Mouse (Mus musculus): Measurements from ENCODE around the gene Atp2b4. TPM values are rescaled to one million over a fixed set of nuclear protein-coding genes. Genes with fewer than 3 reads are reported as not detected.

The Atp2b4 gene
- polyA plus RNA-seq, 1 experiment from 2014 or later: 10.3 TPM

DNA sequence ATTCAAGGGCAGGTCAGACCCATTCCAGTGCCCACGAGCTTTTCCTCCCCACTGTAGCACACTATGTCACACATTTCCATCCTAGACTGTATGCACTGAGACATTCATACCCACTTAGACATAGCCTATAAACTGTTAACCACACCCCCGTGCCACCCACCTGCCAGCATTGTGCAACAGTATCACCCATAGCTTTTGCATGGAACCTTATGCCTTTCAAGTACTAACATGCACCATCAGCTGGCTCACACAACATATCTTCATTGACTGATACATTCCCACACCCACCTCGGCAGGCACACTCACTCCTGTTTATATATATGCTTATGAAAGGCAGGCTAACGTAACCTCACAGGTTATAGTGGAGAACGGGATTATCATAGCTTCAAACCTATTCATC is 902 bp upstream of the Atp2b4 start:
- Histone ChIP-seq H3K4me2 (ENCODE audit: low read depth, low read length) (no peak overlapping the region), H3K27ac (ENCODE audit: low read length) (peak overlapping the region; percentile 78; the same call in 1 of the 2 replicates), H3K4me1 (ENCODE audit: control insufficient read depth, insufficient read depth, low read length) (peaks cover 27% of the 10 kb centered on the region)

DNA sequence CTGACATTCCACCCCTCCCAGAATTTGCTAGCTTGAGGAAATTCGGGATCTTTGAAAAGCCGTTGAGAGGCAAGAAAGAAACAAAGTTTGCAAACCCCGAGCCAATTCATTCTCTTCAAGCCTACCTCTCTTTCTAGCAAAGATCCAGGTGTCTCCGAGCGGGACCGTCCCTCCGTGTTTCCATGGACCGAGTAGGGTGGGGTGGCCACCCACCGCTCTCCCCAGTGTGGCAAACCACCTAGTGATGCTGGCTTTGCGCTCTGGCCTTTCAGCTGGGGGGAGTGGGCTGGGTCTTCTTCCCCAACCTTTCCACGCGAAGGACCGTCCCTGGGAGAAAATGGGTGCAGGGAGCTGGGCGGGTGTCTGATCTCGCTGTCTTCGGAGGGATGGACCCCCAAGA is 329 bp downstream of the Atp2b4 start:
- peaks cover 27% of the 10 kb centered on the region for H3K4me1 ChIP-seq (ENCODE audit: control insufficient read depth, insufficient read depth, low read length)
- peak; percentile 31 for ATAC-seq (replicated peaks; ENCODE audit: extremely low read depth, insufficient read depth, low FRiP score)

More for the DNA sequence above, 902 bp upstream of the Atp2b4 start:
- H3K27me3 ChIP-seq (ENCODE audit: control insufficient read depth, insufficient read depth, low read length): no peaks in the 10 kb centered on the region
- no peak for ATAC-seq (replicated peaks; ENCODE audit: extremely low read depth, insufficient read depth, low FRiP score)
- no peaks in the 10 kb centered on the region for H3K36me3 ChIP-seq (ENCODE audit: control insufficient read depth, insufficient read depth)
- no peak overlapping the region for H3K4me3 ChIP-seq (ENCODE audit: low read length)
- no peaks in the 10 kb centered on the region for H3K9me3 ChIP-seq (replicated peaks; ENCODE audit: control insufficient read depth, low read length)
- 66% methylated on average over 5 of the region's 5 CpGs for WGBS
- no peak overlapping the region; the same call in 1 of the 2 replicates for H3K9ac ChIP-seq (ENCODE audit: low read length)

DNA sequence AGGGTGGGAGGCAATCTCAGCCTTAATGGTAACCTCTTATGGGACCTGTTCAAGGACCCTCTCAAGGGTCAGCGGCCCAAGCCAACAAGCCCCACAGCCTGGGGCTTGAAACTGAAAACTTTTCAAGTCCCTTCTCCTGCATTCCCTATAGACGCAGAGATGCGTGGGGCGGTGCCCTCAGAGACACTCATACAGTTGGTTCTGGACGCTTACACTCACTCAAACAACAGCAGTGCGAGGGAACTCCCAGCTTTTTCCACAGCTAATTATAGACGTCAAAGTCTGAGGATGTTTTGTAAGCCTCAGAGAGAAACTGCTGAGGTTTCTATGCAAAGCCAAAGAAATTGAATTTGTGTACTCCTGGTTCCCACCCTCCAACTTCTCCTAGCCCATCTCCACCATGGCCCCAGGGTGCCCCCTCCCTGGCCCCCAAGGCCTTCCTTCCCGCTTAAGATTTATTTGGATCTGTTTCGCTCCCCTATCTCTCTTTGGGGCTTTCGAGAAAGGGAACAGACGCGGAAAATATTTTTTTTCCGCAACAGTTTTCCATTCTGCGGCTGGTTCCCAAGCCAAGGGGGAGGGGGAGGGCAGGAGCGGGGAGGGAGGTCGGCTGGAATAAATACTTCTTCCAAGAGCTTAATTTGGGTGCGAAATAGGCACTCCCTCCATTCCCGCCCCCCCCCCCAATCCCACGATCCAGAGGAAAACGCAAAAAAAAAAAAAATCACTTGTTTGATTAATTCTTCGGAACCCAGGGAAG is 975 bp downstream of the Atp2b4 start:
- Histone ChIP-seq H3K4me2 (ENCODE audit: low read depth, low read length) (peak overlapping the region; percentile 94), H3K4me3 (ENCODE audit: low read length) (peak overlapping the region; percentile 80), H3K4me1 (ENCODE audit: control insufficient read depth, insufficient read depth, low read length) (peaks cover 27% of the 10 kb centered on the region), H3K9ac (ENCODE audit: low read length) (peak overlapping the region; percentile 80), H3K27ac (ENCODE audit: low read length) (peak overlapping the region; percentile 78), H3K36me3 (ENCODE audit: control insufficient read depth, insufficient read depth) (no peaks in the 10 kb centered on the region), H3K9me3 (replicated peaks; ENCODE audit: control insufficient read depth, low read length) (no peaks in the 10 kb centered on the region), H3K27me3 (ENCODE audit: control insufficient read depth, insufficient read depth, low read length) (no peaks in the 10 kb centered on the region)
- WGBS: 1% methylated on average over 21 of the region's 21 CpGs
- no peak for ATAC-seq (replicated peaks; ENCODE audit: extremely low read depth, insufficient read depth, low FRiP score)

More for the DNA sequence above, 329 bp downstream of the Atp2b4 start:
- peak overlapping the region; percentile 78 for H3K27ac ChIP-seq (ENCODE audit: low read length)
- no peaks in the 10 kb centered on the region for H3K36me3 ChIP-seq (ENCODE audit: control insufficient read depth, insufficient read depth)
- under 1% methylated on average over 16 of the region's 16 CpGs for WGBS
- peak overlapping the region; percentile 80 for H3K4me3 ChIP-seq (ENCODE audit: low read length)
- H3K9ac ChIP-seq (ENCODE audit: low read length): peak overlapping the region; percentile 80
- H3K9me3 ChIP-seq (replicated peaks; ENCODE audit: control insufficient read depth, low read length): no peaks in the 10 kb centered on the region
- H3K4me2 ChIP-seq (ENCODE audit: low read depth, low read length): peak overlapping the region; percentile 94
- no peaks in the 10 kb centered on the region for H3K27me3 ChIP-seq (ENCODE audit: control insufficient read depth, insufficient read depth, low read length)

DNA sequence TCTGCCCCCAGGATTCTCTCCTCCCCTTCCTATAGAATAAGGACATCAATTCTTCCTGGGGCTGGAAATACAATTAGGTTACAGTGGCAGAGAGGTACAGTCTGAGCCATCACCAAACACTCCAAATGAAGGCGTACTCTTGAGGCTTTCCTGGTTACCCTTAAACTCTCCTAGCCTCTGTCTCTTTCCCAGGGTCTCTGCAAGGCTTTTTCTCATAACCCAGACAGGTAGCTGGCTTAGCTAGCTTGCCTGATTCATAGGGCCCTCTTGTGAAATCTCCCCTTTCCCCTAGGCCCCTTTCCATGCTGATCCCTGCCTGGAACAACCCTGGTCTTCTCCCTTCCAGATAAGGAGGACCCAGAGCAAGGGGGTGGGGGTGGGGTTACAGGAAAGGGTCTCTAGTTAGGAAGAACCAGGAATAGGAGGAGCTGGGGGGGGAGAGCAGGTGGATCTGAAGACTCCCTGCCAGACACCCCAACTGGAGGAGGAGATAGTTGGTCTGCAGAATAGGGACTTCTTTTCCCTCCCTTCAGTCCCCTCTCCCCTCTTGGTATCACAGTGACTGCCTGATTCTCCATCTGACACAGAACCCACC is 1.9 kb downstream of the Atp2b4 start:
- WGBS: 68% methylated on average over 1 of the region's 1 CpGs
- H3K4me1 ChIP-seq (ENCODE audit: control insufficient read depth, insufficient read depth, low read length): peaks cover 27% of the 10 kb centered on the region
- no peaks in the 10 kb centered on the region for H3K9me3 ChIP-seq (replicated peaks; ENCODE audit: control insufficient read depth, low read length)
- H3K27ac ChIP-seq (ENCODE audit: low read length): no peak overlapping the region; the same call in 1 of the 2 replicates
- H3K36me3 ChIP-seq (ENCODE audit: control insufficient read depth, insufficient read depth): no peaks in the 10 kb centered on the region
- H3K4me2 ChIP-seq (ENCODE audit: low read depth, low read length): peak overlapping the region; percentile 94
- H3K27me3 ChIP-seq (ENCODE audit: control insufficient read depth, insufficient read depth, low read length): no peaks in the 10 kb centered on the region
- no peak for ATAC-seq (replicated peaks; ENCODE audit: extremely low read depth, insufficient read depth, low FRiP score)
- H3K4me3 ChIP-seq (ENCODE audit: low read length): peak overlapping the region; percentile 80
- H3K9ac ChIP-seq (ENCODE audit: low read length): peak overlapping the region; percentile 80

DNA sequence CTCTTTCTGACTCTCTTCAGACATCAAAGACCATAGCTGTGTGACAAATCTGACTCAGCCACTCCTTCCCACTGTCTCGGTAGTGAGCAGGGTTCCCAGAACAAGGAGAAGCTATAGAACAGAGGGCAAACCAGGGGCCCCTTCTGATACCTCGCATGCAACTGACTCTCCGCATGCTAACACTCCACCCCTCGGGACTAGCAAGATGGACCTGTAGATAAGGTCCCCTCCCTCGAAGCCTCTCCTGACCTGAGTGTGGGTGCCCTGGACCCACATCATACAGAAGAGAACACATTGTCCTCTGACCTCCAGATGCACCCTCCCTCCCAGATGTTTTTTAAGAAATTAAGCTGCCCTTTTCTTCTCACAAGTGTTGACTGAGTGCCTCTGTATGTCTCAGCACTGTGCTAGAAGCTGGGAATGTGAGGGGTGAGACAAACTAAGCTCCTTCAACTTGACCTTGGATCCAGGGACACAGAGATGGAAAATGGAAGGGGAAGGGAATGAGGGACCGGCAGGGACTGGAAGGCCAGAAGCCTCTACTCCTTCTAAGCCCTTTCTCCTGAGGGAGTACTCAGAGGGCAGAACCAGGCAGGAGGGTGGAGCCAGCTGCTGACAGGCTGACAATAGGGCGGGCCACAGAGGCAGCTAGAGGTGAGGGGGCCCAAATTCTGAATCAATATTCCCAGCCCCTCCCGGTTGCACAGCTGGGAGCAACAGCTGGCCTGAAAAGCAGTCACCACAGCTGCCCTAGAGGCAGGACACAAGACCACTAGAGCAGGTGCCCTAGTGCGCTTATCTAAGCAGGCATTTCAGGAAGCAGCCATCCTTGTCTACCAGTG is 2.6 kb downstream of the Atp2b4 start:
- peak overlapping the region; percentile 94 for H3K4me2 ChIP-seq (ENCODE audit: low read depth, low read length)
- peak overlapping the region; percentile 21; the same call in 1 of the 2 replicates for H3K9ac ChIP-seq (ENCODE audit: low read length)
- peaks cover 25% of the 10 kb centered on the region for H3K4me1 ChIP-seq (ENCODE audit: control insufficient read depth, insufficient read depth, low read length)
- no peaks in the 10 kb centered on the region for H3K36me3 ChIP-seq (ENCODE audit: control insufficient read depth, insufficient read depth)
- H3K27me3 ChIP-seq (ENCODE audit: control insufficient read depth, insufficient read depth, low read length): no peaks in the 10 kb centered on the region
- peak overlapping the region; percentile 80 for H3K4me3 ChIP-seq (ENCODE audit: low read length)
- no peak overlapping the region for H3K27ac ChIP-seq (ENCODE audit: low read length)
- 25% methylated on average over 9 of the region's 9 CpGs for WGBS
- ATAC-seq (replicated peaks; ENCODE audit: extremely low read depth, insufficient read depth, low FRiP score): no peak
- no peaks in the 10 kb centered on the region for H3K9me3 ChIP-seq (replicated peaks; ENCODE audit: control insufficient read depth, low read length)

DNA sequence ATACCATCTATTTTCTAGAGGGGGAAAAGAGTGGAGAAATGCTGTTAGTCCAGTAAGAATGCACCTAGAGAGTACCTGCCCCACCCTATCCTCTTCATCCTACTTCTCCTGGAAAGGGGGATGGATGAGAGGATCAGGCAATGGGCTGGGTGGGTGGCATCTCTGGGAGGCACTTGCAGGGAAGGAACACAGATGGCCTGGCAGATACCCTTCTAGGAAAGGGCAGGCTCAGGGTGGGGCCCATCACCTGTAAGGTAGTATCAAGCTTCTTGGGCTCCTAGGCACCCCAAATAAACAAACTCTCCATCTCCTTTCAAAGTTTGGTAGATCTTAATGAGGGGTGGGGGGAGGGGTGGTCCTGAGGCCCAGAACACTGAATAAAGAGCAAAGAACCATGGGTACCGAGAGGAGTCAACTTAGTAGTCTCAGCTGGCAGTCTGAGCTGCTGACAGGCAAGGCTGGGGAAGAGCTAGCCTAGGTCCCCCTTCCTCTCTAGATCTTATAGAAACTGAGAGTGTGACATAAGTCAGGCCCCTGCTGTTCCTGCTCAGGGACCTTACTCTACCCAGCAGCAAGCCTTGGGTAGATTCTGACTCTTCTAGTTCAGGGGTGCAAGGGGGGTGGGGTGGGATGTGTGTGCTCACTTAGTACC is 3.4 kb downstream of the Atp2b4 start:
- no peaks in the 10 kb centered on the region for H3K36me3 ChIP-seq (ENCODE audit: control insufficient read depth, insufficient read depth)
- H3K27ac ChIP-seq (ENCODE audit: low read length): no peak overlapping the region
- peaks cover 24% of the 10 kb centered on the region for H3K4me1 ChIP-seq (ENCODE audit: control insufficient read depth, insufficient read depth, low read length)
- ATAC-seq (replicated peaks; ENCODE audit: extremely low read depth, insufficient read depth, low FRiP score): no peak
- H3K9ac ChIP-seq (ENCODE audit: low read length): no peak overlapping the region
- H3K4me3 ChIP-seq (ENCODE audit: low read length): no peak overlapping the region
- WGBS: 68% methylated on average over 1 of the region's 1 CpGs
- H3K27me3 ChIP-seq (ENCODE audit: control insufficient read depth, insufficient read depth, low read length): no peaks in the 10 kb centered on the region
- no peaks in the 10 kb centered on the region for H3K9me3 ChIP-seq (replicated peaks; ENCODE audit: control insufficient read depth, low read length)
- peak overlapping the region; percentile 94; the same call in 1 of the 2 replicates for H3K4me2 ChIP-seq (ENCODE audit: low read depth, low read length)

DNA sequence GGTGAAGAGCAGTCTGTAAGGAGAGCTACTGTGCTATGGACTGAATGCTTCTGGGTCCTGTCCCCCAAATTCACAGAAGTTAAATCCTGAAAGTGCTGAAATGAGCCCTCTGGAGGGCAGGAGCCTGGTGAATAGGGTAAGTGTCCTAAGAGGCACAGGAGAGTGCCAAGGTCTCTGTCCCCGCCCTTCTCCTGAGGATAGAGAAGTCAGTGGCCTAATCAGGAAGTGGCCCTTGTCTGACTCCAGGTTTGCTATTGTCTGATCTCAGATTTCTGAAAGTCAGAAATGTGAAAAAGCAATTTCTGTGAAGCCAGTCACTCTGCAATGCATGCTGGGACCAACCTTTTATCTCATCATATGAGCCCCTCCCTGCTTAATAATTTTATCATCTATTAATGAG is 7.2 kb downstream of the Atp2b4 start:
- no peak for ATAC-seq (replicated peaks; ENCODE audit: extremely low read depth, insufficient read depth, low FRiP score)
- Histone ChIP-seq H3K4me1 (ENCODE audit: control insufficient read depth, insufficient read depth, low read length) (peaks cover 9% of the 10 kb centered on the region), H3K27ac (ENCODE audit: low read length) (no peak overlapping the region), H3K4me2 (ENCODE audit: low read depth, low read length) (no peak overlapping the region), H3K9ac (ENCODE audit: low read length) (no peak overlapping the region), H3K36me3 (ENCODE audit: control insufficient read depth, insufficient read depth) (no peaks in the 10 kb centered on the region; the same call in 1 of the 2 replicates), H3K27me3 (ENCODE audit: control insufficient read depth, insufficient read depth, low read length) (no peaks in the 10 kb centered on the region), H3K9me3 (replicated peaks; ENCODE audit: control insufficient read depth, low read length) (no peaks in the 10 kb centered on the region), H3K4me3 (ENCODE audit: low read length) (no peak overlapping the region)
- WGBS: 72% methylated on average over 1 of the region's 1 CpGs

DNA sequence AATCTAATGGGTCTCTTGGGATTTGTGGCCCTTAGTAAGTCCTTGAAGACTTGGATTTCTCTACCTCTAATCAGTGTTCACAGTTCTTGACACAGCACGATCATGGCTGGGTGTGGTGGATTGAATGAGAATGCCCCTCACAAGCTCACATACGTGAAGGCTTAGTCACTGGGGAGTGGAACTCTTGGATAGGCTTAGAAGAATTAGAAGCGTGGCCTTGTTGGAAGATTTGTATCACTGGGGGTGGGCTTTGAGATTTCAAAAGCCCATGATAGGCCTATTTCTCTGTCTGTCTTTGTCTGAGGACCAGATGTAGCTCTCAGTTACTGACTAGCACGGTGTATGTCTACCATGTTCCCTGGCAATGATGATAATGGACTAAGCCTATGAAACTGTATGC is 10.8 kb downstream of the Atp2b4 start:
- Histone ChIP-seq H3K9me3 (replicated peaks; ENCODE audit: control insufficient read depth, low read length) (no peaks in the 10 kb centered on the region), H3K4me3 (ENCODE audit: low read length) (no peak overlapping the region), H3K36me3 (ENCODE audit: control insufficient read depth, insufficient read depth) (no peaks in the 10 kb centered on the region; the same call in 1 of the 2 replicates), H3K27ac (ENCODE audit: low read length) (no peak overlapping the region), H3K9ac (ENCODE audit: low read length) (no peak overlapping the region), H3K4me2 (ENCODE audit: low read depth, low read length) (no peak overlapping the region), H3K4me1 (ENCODE audit: control insufficient read depth, insufficient read depth, low read length) (peaks cover 4% of the 10 kb centered on the region; the same call in 1 of the 2 replicates), H3K27me3 (ENCODE audit: control insufficient read depth, insufficient read depth, low read length) (no peaks in the 10 kb centered on the region)
- no peak for ATAC-seq (replicated peaks; ENCODE audit: extremely low read depth, insufficient read depth, low FRiP score)
- WGBS: 89% methylated on average over 4 of the region's 4 CpGs

Measured in heart, embryonic 16.5 days (tissue).